Mouse (Mus musculus) left cerebral cortex, adult 2 months (tissue): Measurements from ENCODE around the gene Gjb5. TPM values are rescaled to one million over a fixed set of nuclear protein-coding genes. Genes with fewer than 3 reads are reported as not detected.

Experiments used
- DNase-seq, 2 experiments: peaks; one replicate each; pipeline ENCODE4 v3.0.0; 2021 to 2022; ENCODE audit warnings: low spot score in 2 of 2, mixed read lengths in 1 of 2; ENCODE audit errors: extremely low spot score in 1 of 2
- H3K27ac ChIP-seq: fragments of 200-600 bp; 2 replicates; pipeline ENCODE4 v1.8.1; 2022
- H3K4me3 ChIP-seq: fragments of 200-600 bp; 2 replicates; pipeline ENCODE4 v1.8.1; 2022
- CTCF ChIP-seq: fragments of 200-600 bp; IDR thresholded peaks from 2 replicates; pipeline ENCODE4 v1.8.1; 2022; ENCODE audit warnings: antibody characterized with exemption, mild to moderate bottlenecking, moderate library complexity
- intact Hi-C: fragments of 180-260 bp; cut with DNase I; formaldehyde crosslinking; loops from one replicate; pipeline ENCODE4 v1.15.1; 2025
- total RNA-seq, 2 experiments: library from RNA; stranded (reverse); gene quantifications; 2 replicates each; pipeline ENCODE4 v1.2.3; 2021

The Gjb5 gene
- total RNA-seq, 2 experiments from 2014 or later, result 0.20 TPM; not detected in 1

DNA sequence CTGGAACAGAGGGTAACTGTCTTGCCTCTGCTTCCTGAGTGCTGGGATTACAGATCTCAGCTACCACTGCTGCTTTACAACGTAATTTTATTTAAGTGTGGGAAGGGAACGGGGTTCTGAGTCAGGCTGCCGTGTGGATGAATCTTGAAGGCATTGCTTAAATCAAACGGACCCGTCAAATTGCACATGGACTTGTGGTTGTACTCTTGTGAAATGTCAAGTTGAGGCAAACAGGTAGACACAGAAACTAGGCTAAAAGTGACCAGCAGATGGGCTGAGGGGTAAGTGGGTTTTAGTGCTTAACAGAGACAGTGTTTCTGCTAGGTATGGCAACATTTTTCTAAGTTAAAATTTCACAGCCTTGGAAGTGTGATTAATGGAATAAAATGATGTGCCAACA, 20.3 kb downstream of the Gjb5 start:
- TF ChIP-seq CTCF, result no peak
- no peak overlapping the region for H3K27ac ChIP-seq
- no peak overlapping the region for H3K4me3 ChIP-seq
- DNase-seq, result no peak
- intact Hi-C loops, result no loop called here

DNA sequence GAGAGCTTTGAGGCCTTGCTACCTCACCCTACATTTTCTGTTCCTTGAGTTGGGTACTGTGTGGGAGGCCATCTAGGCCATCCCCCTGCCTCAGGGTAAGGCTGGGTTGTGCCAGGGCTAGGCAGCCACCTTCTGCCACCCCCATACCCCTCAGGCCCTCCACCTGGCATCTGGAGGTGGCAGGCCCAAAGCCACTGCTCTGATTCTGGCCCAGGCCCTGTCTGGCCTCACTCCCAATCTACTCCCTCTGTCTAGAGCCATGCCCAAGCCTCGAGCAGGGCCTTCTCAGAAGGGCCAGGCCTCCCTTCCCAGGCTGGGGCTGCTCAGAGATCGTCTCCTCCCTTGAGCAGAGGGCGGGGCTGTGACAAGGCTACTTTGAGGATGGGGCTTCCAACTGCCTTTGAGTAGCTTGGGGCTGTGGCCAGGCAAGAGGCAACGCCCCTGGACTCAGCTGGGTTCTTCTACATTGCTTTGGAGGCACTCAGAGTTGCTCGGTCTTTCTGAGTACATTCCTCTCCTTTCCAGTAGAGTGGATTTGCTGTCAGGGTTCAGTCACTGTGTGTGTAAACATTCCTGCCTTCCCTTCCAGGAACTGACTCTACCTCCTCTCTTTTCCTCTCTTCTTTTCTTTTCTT, 23.0 kb downstream of the Gjb5 start:
- TF ChIP-seq CTCF, result no peak
- no peak for DNase-seq
- intact Hi-C loops, result no loop called here
- no peak overlapping the region for H3K27ac ChIP-seq
- no peak overlapping the region for H3K4me3 ChIP-seq

DNA sequence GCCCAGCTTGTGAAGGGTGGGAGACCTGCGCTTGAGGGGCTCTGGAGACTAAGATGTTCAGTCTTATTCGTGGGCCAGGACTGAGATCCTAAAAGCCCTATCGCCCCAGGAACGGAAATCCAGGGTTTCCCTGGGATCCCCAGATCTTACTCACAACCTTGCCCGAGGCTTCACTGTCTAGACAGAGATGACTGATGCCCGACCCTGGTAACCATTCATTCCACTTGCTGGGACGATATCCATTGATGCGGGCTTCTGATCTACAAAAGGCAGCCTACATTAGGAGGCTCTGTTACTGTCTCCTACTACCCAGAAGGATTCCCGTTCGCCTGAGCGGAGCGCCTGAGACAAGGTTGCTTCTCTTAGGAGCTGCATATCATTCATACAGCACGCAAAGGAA, 26.8 kb downstream of the Gjb5 start:
- no peak overlapping the region for H3K4me3 ChIP-seq
- H3K27ac ChIP-seq, result no peak overlapping the region
- TF ChIP-seq CTCF, result no peak
- DNase-seq, result no peak
- intact Hi-C loops, result no loop called here

DNA sequence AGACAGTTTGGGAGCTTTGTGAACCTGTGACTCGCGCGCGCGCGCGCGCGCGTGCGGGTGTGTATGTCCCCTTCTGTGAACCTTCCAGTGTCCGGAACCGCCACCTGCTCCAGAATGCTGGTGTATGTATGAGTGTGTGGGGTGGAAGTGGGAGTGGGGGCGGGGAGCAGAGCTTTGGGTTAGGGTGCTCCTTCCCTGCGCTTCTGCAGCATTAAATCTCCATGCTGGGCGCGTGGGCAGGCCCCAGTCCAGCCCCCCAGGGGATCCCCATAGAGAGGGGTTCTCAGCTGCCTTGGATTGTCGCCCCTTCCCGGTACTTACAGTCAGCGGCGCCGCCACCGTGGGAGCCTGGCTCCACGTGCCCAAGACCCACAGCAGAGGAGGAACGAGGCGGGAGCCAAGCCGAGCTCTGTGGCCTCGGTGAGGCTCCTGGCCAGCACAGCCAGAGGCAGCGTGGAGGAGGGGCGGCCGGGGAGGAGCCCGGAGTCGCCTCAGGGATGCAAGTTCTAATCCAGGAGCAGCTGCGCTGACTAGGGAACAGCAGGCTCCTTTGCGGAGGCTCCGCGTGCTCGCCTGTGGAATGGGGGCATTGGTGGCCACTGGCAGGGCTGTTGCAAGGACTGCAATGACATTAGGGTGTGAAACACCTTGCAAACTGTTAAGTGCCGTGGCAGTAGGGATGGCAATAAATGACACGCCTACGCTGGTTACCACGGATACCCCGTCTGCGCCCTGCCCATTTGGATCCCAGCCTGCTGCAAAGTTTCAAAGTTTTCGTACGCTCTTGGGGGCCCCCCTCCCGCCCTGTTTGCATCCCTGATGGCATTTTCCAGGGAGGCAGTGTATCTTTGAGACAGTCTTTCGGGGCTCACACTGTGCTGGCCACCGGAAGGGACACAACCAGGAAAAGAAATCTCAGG, 27.5 kb downstream of the Gjb5 start, which contains the start of gene Gjb3:
Gene Gjb3 (minus strand): TSS at position 664 of the 920 bp plus-strand sequence.
- Histone ChIP-seq H3K27ac (no peak within 1 kb of the TSS), H3K4me3 (no peak within 1 kb of the TSS)
- no peak for TF ChIP-seq CTCF
- DNase-seq, result no peak
- intact Hi-C loops, result no loop called here

DNA sequence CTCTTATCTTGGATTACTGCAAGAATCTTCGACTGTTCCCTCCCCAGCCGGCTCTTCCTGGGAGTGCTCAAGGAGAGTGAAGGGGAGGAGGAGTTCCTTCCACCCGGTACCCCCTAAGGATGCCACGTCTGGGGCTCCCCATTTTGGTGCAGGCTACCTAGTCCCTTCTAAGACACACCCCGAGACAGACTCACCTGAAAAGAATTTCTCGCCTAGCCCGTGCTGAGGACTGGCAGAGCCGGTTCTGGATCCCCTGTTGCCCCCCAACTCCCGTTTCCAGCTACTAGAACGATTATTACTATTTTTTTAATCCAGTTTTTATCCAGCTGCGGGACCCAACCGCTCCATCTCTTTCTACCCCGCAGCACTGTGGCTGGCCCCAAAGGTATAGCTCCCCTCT, 28.2 kb downstream of the Gjb5 start:
- no peak overlapping the region for H3K27ac ChIP-seq
- no peak overlapping the region for H3K4me3 ChIP-seq
- DNase-seq, result no peak
- intact Hi-C loops, result no loop called here
- TF ChIP-seq CTCF, result no peak

DNA sequence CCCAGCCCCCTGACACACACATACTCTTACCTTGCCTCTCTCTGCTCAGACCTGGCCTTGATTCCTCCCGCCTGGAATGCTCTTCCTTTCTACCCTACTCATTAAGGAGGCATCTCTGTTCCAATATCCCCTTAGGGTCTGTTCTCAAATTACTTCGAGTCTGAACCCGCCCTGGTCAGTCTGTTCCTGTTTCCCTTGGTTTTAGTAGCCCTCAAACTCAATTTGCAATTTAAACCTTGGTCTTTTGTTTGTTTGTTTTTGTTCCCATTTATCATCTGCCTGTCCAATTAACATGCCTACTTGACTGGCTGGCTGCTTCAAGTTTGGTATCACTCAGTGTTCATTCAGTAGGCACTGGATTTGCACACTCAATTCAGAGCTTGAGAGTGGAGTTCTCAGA, 28.9 kb downstream of the Gjb5 start:
- intact Hi-C loops, result no loop called here
- H3K27ac ChIP-seq, result no peak overlapping the region
- no peak overlapping the region for H3K4me3 ChIP-seq
- DNase-seq, result no peak
- TF ChIP-seq CTCF, result no peak

DNA sequence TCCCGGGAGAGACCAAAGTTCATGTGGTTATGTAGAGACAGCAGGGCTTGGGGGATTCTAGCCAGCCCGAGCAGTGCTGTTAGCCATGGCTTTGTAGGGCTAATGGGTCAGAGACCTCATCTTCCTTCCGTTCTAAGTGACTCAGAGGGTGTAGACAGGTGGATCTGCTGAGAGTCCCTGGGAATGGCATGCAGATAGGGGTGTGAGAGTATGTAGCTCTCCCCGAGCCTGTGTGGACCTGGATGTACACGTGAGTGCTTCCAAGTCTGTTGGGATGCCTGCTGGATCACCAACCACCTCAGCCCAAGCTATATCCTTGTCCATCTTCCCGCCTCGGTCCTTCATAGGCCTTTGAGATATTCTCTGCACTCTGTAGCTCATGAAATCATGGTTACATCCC, 29.6 kb downstream of the Gjb5 start:
- H3K27ac ChIP-seq, result no peak overlapping the region
- no peak overlapping the region for H3K4me3 ChIP-seq
- no peak for TF ChIP-seq CTCF
- intact Hi-C loops, result no loop called here
- DNase-seq, result no peak

DNA sequence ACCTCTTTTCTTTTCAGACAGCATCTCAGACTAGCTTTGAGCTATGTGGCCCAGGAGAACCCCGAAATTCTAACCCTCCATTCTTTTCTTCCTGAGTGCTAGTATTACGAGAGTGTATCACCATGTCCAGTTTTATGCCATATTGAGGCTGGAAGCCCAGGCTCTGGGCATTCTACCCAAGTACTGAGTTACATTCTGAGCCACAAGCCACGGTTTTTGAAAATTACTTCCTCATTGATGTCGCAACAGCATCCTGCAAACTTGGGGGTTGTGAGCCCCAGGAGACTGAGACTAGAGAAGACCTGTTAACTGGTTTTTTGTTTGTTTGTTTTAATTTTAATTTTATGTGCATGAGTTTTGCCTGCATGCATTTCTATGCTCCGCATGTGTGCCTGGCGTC, 30.2 kb downstream of the Gjb5 start:
- intact Hi-C loops, result no loop called here
- H3K4me3 ChIP-seq, result no peak overlapping the region
- TF ChIP-seq CTCF, result no peak
- no peak overlapping the region for H3K27ac ChIP-seq
- DNase-seq, result no peak

DNA sequence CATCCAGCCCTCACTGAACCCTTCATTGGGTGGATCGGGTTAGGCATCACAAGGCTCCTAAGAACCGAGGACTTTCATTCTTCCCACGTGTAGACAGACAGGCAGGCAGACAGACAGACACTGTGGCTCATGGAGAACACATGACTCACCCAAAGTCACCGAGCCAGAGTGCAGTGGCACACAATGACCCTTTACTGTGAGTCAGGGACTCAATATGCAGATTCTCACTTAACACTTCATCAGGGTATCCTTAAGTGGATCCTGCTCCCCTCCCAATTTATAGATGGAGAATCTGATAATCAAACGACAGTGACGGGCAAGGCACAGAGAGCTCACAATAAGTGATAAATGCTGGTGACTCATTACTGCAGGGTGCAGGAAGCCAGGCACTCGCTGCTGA, 30.7 kb downstream of the Gjb5 start:
- Histone ChIP-seq H3K4me3 (no peak overlapping the region), H3K27ac (no peak overlapping the region)
- intact Hi-C loops, result no loop called here
- no peak for TF ChIP-seq CTCF
- DNase-seq, result no peak

DNA sequence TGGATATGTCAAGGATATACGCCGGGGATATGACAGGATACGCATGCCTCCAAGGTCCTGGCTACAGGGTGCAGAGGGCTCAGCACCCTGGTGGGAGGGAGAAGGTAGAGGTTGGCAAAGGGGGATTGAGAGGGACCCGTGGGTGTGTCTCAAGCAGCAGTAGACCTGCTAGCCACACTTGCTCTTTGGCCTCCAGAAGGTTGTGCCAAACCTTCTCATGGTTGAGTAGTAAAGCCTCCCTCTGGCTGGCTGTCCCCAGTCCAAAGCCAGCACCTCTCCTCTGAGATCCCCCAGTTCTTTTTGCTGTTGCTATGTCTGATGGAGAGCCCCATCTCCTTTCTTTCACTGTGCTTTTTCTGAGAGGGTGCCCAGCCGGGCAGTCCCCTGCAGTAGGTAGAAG, 32.7 kb downstream of the Gjb5 start:
- H3K27ac ChIP-seq, result no peak overlapping the region
- no peak for DNase-seq
- intact Hi-C loops, result no loop called here
- no peak overlapping the region for H3K4me3 ChIP-seq
- TF ChIP-seq CTCF, result no peak

DNA sequence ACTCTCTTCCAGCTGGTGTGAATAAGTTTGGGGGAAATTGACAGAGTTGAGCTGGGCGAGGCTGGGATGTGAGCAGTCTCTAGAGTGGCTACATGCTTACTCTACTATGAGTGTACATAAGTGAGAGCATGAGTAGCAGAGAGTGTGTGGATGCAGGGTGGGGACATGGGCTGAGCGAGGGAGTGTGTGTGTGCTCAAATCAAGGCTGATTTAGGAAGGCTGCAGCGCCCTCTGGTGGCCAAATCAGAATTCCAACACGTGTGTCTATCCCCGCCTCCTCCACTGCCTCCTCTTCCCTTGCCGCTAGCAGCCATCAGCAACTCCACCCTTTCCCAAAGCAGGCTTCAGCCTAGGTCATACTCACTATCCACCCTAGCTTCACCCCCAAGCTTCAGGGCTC, 33.2 kb downstream of the Gjb5 start:
- no peak overlapping the region for H3K27ac ChIP-seq
- intact Hi-C loops, result no loop called here
- peak; percentile 69 to 80 for DNase-seq
- no peak overlapping the region for H3K4me3 ChIP-seq
- TF ChIP-seq CTCF, result peak; percentile 72

DNA sequence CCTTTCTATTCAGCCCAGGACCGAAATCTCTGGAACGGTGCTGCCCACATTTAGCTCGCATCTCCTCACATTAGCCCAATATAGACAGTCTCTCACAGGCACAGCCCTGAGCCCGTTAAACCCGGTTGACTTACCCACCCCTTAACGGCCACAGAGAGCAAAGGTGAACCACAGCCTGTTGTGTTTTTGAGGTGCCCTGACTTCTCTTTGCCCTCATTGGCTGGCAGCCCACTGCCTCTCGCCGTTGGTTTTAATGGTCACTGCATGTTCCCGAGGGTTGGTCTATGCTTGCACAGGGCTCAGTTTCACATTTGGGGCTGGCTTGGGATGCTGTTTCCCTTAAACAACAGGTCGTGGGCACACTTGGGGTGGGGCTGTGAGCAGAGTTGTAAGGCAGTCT, 33.7 kb downstream of the Gjb5 start:
- no peak for TF ChIP-seq CTCF
- Histone ChIP-seq H3K4me3 (no peak overlapping the region), H3K27ac (no peak overlapping the region)
- intact Hi-C loops, result no loop called here
- DNase-seq, result no peak
